Mouse (Mus musculus) embryo, embryonic 11.5 days (tissue): ENCODE data around the gene Hnrnpul1.

Experiments
- DNase-seq: peaks from one replicate; pipeline ENCODE4 v3.0.0-alpha.2; 2012; ENCODE audit warnings: low read depth, low spot score

Gene Hnrnpul1

DNA sequence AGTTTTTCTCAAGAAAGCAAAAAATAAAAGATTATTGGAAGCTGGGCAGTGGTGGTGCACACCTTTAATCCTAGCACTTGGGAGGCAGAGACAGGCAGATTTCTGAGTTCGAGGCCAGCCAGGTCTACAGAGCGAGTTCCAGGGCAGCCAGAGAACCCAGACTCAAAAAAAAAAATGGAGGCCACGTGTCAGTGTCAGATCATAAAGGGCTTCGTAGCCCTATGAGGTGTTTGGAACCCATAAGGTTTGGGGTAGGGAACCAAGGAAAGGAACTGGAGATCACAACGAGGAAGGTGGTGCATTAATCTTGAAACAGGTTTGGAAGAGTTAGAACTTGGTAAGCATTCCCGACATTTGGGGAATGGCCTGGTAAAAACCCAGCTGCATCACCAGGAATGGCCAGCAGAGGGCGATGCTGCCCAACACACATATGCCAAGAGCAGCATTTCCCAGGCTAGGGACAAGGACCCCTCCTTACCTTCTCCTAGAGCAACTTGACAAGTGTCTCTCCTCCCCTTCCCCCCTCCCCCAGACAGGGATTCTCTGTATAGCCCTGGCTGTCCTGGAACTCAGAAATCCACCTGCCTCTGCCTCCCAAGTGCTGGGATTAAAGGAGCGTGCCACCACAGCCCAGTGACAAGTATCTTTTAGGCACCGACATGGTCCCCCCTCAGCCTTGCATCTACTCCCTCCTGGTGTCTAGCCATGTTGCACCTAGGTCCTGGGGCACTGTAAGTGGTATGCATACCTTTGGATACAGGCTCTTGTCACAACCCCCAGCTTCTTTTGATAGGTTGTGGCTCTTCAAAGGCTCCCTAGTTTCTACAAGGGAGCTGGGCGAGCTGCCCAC is 34.6 kb downstream of the Hnrnpul1 start:
- peak; percentile 68 for DNase-seq

GRCm38 (mm10) chr7:25718788-25719417 is 35.7 kb downstream of the Hnrnpul1 start, which contains the start of gene Ccdc97:
TSS of gene Ccdc97 (minus strand) at chr7:25719088.
- peak; percentile 88 for DNase-seq

GRCm38 (mm10) chr7:25717478-25717877 is 37.1 kb downstream of the Hnrnpul1 start:
- no peak for DNase-seq

DNA sequence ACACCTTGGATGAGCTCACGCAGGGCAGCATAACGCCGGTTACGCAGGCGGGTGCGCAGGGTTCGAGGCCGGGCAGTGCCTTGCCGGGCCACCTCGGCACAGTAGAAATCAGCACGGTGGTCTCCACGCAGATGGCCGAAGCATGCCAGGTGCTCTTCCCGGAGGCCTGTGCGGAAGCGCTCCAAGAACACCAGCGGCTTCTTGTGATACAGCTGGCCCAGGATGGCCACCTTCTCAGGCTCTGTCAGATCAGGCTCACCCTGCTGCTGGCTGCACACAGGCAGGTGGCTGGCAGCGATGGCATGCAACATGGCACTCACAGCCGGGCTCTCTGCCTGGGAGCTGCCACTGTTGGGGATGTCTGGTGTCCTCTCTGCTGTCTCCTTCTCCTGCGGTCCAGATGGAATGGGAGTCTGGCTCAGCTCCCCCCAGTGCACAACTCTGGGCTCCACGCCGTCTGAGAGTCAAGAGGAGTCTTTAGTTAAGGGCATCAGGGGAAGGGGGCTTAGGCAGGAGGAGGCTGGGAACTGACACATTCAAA is 38.8 kb downstream of the Hnrnpul1 start:
- DNase-seq = no peak

- no peak for DNase-seq
Observed at GRCm38 (mm10) chr7:25714581-25714980, 40.0 kb downstream of the Hnrnpul1 start.

- no peak for DNase-seq
Observed at GRCm38 (mm10) chr7:25712801-25713200, 41.8 kb downstream of the Hnrnpul1 start.

- no peak for DNase-seq
Observed at GRCm38 (mm10) chr7:25711731-25712197, 42.8 kb downstream of the Hnrnpul1 start.

DNA sequence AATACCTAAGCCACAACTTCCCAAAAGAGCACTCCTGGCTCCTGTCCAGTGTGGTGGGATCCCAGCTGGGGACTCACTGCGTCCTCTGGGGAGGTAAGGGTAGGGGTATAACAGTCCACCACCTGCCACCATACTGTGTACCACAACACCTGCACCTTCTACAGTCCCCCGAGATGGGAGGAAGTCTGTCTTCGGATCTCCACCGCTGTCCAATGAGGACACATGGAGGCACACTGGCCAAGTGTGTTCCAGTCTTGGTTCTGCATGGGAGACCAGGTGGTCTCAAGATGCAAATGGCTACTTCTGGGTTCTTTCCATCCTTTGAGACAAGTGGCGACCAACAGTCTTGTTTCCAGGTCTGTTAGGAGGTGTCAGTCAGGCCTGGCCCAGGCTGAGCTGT is 43.4 kb downstream of the Hnrnpul1 start:
- no peak for DNase-seq

DNA sequence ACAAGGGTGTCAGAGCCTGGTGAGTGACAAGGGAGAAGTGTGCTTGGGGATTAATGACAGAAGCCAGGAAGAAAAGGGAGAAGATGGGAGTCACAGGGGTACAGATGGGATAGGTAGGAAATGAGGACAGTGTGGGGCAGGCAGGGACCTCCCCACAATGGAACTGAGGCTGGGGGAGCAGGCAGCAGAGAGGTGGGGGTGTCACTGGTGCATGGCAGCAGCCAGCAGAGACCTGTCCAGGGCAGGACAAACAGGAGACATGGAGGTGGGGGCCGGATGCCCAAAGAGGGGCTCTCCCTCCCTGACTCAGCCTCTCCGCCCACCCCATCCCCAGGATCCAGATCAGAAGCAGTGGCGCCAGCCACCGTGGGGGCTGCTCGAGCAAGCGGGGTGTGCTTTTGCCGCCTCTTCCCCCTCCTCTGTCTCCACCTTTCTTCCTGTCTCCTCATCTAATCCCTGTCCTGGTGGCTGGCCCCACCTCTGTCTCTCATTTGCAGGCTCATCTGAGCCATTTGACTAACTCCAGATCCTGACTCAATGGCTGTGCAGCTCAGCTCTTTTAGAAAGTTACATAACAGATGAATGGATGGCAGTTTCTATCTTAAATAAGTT is 43.9 kb downstream of the Hnrnpul1 start:
- no peak for DNase-seq

DNA sequence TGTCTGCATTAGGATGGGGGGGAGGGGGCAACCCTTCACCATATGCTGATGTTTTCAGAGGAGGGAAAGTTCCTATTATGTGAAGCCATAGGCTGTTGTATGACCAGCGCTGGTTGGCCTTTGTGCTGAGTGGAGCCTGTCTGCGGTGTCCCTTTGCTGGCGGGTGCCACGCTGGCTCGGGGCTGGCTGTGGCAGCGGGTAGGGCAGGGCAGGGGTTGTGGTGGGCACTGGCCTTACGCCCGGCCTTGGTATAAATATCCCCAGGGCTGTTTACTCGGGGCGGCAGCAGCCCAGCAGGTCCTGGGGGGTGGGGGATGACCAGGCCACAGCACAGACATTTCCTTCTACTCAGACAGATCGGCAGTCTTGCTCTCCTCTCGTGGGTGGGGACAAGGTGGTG is 44.6 kb downstream of the Hnrnpul1 start:
- DNase-seq = no peak

DNA sequence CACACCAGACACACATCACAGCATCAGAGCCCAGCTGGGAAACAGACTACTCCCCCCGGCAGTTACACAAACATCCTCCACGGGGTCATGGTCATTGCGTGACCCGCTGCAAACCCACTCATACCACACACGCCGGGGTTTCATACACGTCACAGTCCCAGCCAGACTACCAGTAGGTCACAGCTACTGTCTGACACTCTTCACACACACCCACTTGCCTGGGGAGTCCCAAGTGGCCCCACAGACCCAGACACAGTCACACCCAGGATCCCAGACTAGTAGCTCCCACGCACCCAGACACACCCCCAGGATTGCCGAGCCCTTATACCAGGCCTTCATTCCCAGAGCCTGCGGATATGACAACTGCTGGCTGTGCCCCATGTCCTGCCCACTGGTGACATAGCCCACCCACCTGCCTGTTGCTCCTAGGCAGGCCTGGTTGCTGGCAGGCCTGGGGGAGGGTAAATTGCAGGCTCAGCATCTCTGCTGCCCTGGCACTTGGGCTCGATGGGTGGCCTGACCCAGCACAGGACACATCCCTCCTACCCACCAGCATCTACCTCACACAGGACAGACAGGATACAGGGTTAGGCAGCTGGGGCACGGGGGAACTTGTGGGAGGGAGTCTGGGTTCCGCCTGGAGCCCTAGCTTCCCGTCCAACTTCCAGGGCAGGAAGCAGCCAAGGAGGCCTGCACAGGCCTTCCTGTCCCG is 46.8 kb downstream of the Hnrnpul1 start:
- no peak for DNase-seq

GRCm38 (mm10) chr7:25706578-25707170 is 47.9 kb downstream of the Hnrnpul1 start:
- no peak for DNase-seq

- no peak for DNase-seq
Observed at GRCm38 (mm10) chr7:25705801-25706251, 48.7 kb downstream of the Hnrnpul1 start.

- DNase-seq = no peak
Observed at GRCm38 (mm10) chr7:25704716-25705364, 49.7 kb downstream of the Hnrnpul1 start.

DNA sequence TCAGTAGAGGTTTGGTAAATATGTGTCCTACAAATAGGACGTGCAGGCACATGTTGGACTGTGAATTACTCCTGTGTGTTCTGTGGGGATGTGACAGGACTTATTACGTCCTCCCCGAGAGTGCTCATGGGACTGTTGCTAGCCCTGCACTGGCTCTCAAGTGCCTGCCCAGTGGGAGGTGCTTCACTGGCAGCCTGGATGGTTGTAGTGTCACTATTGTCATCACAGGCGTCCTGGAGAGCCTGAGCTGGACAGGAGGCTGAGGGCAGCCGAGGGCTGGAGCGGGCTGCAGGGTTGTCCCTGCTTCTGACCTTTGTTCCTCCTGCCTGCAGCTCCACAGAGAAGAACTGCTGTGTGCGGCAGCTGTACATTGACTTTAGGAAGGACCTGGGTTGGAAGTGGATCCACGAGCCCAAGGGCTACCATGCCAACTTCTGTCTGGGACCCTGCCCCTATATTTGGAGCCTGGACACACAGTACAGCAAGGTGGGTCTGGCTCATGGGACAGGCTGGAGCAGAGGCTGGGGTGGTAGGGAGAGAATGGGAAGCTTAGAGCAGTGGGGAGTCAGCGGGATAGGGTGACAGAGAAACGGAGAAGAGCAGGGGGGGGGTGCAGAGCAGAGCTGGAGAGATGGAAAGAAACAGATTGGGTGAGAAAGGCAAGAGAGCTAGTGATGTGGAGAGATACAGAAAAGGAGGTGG is 50.6 kb downstream of the Hnrnpul1 start:
- DNase-seq = no peak

- DNase-seq = no peak
Observed at GRCm38 (mm10) chr7:25702350-25702749, 52.2 kb downstream of the Hnrnpul1 start.

DNA sequence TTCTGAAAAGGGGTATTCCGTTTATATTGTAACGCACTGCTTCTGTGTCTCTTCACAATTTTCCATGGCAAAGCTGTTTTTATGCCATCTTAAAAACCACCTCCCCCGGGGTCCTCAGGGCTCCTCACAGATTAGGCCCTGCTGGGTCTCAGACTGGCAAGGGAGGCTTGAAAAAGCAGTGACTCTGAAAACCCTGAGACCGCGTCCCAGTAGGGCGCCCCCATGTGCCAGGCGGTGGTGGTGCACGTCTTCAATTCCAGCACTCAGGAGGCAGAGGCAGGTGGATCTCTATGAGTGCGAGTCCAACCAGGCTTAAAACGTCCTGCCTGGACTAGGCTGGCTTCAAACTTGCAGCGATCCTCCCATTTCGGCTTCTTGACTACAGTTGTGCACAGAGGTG is 53.8 kb downstream of the Hnrnpul1 start:
- no peak for DNase-seq

DNA sequence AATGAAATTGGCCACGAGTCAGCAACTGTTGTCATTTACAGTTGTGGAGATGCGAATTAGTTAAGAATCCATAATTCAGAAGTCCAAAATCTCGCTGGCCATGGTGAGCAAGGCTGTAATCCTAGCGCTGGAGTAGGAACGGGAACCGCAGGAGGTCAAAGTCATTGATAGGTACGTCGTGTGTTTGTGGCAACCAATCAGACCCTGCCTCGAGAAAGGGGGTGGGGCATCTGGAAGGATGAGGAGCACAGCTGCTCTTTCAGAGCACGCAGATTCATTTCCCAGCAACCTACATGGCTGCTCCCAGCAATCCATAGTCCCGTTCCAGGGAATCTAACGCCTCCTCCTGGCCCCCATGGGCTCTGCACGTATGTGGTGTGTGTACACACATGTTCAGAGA is 54.7 kb downstream of the Hnrnpul1 start:
- DNase-seq = no peak

DNA sequence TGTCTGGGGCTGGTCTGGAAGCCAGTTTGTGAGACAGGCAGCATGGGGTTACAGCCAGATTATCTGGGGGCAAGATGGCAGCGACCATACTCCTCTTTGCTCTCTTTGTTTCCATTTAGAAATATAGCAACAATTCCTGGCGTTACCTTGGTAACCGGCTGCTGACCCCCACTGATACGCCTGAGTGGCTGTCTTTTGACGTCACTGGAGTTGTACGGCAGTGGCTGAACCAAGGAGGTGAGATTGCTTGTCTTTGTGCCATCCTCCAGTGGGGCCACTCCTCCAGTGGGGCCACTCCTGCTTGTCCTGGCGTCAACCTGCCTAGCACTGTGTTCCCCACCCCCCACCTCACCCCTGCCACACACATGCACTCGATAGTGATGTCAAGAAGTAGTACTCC is 60.5 kb downstream of the Hnrnpul1 start:
- no peak for DNase-seq

- no peak for DNase-seq
Observed at GRCm38 (mm10) chr7:25690051-25690450, 64.5 kb downstream of the Hnrnpul1 start.
